31 mouse cellular contexts compared by ENCODE assay signal in genomic region chr7:24761161-24761560, GRCm38 (mm10). TPM values are rescaled to one million over a fixed set of nuclear protein-coding genes. Genes with fewer than 3 reads are reported as not detected.
"Had no signal": no experiment of that assay in that cellular context is flagged by ENCODE, and none has a peak within 500 bp of the region (broad histone marks: within the 10 kb centered on the region; RNA-seq: fewer than 3 reads in every experiment).

No protein-coding gene starts in this region.

- DNase-seq: kidney, adult 2 months; kidney, postnatal 25 days; layer of hippocampus, adult 9-11 months; left cerebral cortex, postnatal 4 days; liver, embryonic 13.5 days; lung, adult 18-20 months; lung, postnatal 10 days; retina, postnatal 1 day; right cerebral cortex, postnatal 25 days; thymus, postnatal 25 days had no signal

- H3K27me3 ChIP-seq: limb, embryonic 12.5 days; limb, embryonic 15.5 days; liver, embryonic 13.5 days; lung, embryonic 15.5 days; midbrain, embryonic 13.5 days; neural tube, embryonic 13.5 days had no signal

- H3K4me1 ChIP-seq: limb, embryonic 12.5 days; limb, embryonic 15.5 days; liver, embryonic 13.5 days; lung, embryonic 15.5 days; megakaryocyte, embryonic 14.5 days; midbrain, embryonic 10.5 days; midbrain, embryonic 13.5 days; neural tube, embryonic 13.5 days had no signal

- H3K4me3 ChIP-seq: layer of hippocampus, adult 2 months; limb, embryonic 12.5 days; limb, embryonic 15.5 days; liver, embryonic 13.5 days; lung, embryonic 15.5 days; megakaryocyte, embryonic 14.5 days; midbrain, embryonic 10.5 days; midbrain, embryonic 13.5 days; myocyte; neural tube, embryonic 13.5 days had no signal

- H3K27ac ChIP-seq: kidney, postnatal 0 days; layer of hippocampus, adult 2 months; limb, embryonic 12.5 days; limb, embryonic 15.5 days; liver, embryonic 13.5 days; lung, embryonic 15.5 days; midbrain, embryonic 10.5 days; midbrain, embryonic 13.5 days; neural tube, embryonic 13.5 days had no signal

- H3K36me3 ChIP-seq: limb, embryonic 12.5 days; limb, embryonic 15.5 days; liver, embryonic 13.5 days; lung, embryonic 15.5 days; midbrain, embryonic 10.5 days; midbrain, embryonic 13.5 days; neural tube, embryonic 13.5 days had no signal

- ATAC-seq: inflammation-experienced regulatory T-cells, adult 6 months; intestine, postnatal 0 days; midbrain, embryonic 13.5 days; midbrain, embryonic 16.5 days had no signal

- H3K9ac ChIP-seq: limb, embryonic 12.5 days; limb, embryonic 15.5 days; liver, embryonic 13.5 days; lung, embryonic 15.5 days; midbrain, embryonic 13.5 days; neural tube, embryonic 13.5 days had no signal

- H3K4me2 ChIP-seq: limb, embryonic 12.5 days; limb, embryonic 15.5 days; liver, embryonic 13.5 days; lung, embryonic 15.5 days; midbrain, embryonic 13.5 days; neural tube, embryonic 13.5 days had no signal

- H3K9me3 ChIP-seq: limb, embryonic 12.5 days; limb, embryonic 15.5 days; liver, embryonic 13.5 days; lung, embryonic 15.5 days; megakaryocyte, embryonic 14.5 days; midbrain, embryonic 10.5 days; midbrain, embryonic 13.5 days; neural tube, embryonic 13.5 days had no signal

RNA-seq across cellular contexts. Expression of gene Cd177, which starts 1.1 kb away (rescaled TPM):
- total RNA-seq: left cerebral cortex, adult 8-10 months; left cerebral cortex, postnatal 14 days; left cerebral cortex, postnatal 4 days had no signal
- polyA plus RNA-seq: inflammation-experienced regulatory T-cells, adult 6 months; limb, embryonic 12.5 days; midbrain, embryonic 10.5 days; myocyte had no signal

RNA-seq across cellular contexts. Expression of gene Ceacam10, which starts 15.8 kb away (rescaled TPM):
- total RNA-seq: layer of hippocampus, adult 2 months; left cerebral cortex, adult 8-10 months; left cerebral cortex, postnatal 14 days; left cerebral cortex, postnatal 4 days; monocyte, adult 5-6 weeks had no signal
- polyA plus RNA-seq: inflammation-experienced regulatory T-cells, adult 6 months; kidney, adult 2 months; limb, embryonic 12.5 days; lung, embryonic 15.5 days; midbrain, embryonic 10.5 days; midbrain, embryonic 13.5 days; myocyte had no signal

RNA-seq across cellular contexts. Expression of gene Gm4763, which starts 34.5 kb away (rescaled TPM):
- total RNA-seq: layer of hippocampus, adult 2 months; left cerebral cortex, adult 8-10 months; left cerebral cortex, postnatal 14 days; left cerebral cortex, postnatal 4 days; monocyte, adult 5-6 weeks; neutrophil, adult 5-6 weeks had no signal
- polyA plus RNA-seq: inflammation-experienced regulatory T-cells, adult 6 months; intestine, postnatal 0 days; kidney, adult 2 months; kidney, embryonic 14.5 days; kidney, postnatal 0 days; large intestine, adult 2 months; limb, embryonic 12.5 days; limb, embryonic 15.5 days; liver, embryonic 13.5 days; lung, embryonic 15.5 days; midbrain, embryonic 10.5 days; midbrain, embryonic 13.5 days; midbrain, embryonic 16.5 days; myocyte; neural tube, embryonic 13.5 days; spleen, adult 2 months had no signal

RNA-seq across cellular contexts. Expression of gene BC049730, which starts 52.1 kb away (rescaled TPM):
- total RNA-seq: layer of hippocampus, adult 2 months; left cerebral cortex, adult 8-10 months; left cerebral cortex, postnatal 14 days; left cerebral cortex, postnatal 4 days; monocyte, adult 5-6 weeks; neutrophil, adult 5-6 weeks had no signal
- polyA plus RNA-seq: inflammation-experienced regulatory T-cells, adult 6 months; intestine, postnatal 0 days; kidney, adult 2 months; kidney, embryonic 14.5 days; kidney, postnatal 0 days; large intestine, adult 2 months; limb, embryonic 12.5 days; limb, embryonic 15.5 days; liver, embryonic 13.5 days; lung, embryonic 15.5 days; midbrain, embryonic 10.5 days; midbrain, embryonic 13.5 days; midbrain, embryonic 16.5 days; myocyte; neural tube, embryonic 13.5 days; spleen, adult 2 months; thymus, postnatal 0 days had no signal
